Mouse (Mus musculus): ENCODE results near the gene Tspyl4. TPM values are rescaled to one million over a fixed set of nuclear protein-coding genes. Genes with fewer than 3 reads are reported as not detected.
"Not testable (repeated sequence)": the region's sequence is repeated elsewhere in the genome, so short reads cannot be mapped to it uniquely, and the experiment has no call there.

The Tspyl4 gene
- 8.2 and 10.6 TPM in 2 replicates for polyA plus RNA-seq (2012; ENCODE audit: insufficient read depth, insufficient read length, missing spikeins)

- no peak for TF ChIP-seq POLR2A (IDR thresholded peaks at IDR 0.05; ENCODE audit: borderline replicate concordance, low read depth, low read length)
- no peak for TF ChIP-seq CTCF (IDR thresholded peaks at IDR 0.05; ENCODE audit: low read depth, low read length)
- Histone ChIP-seq H3K27ac (ENCODE audit: insufficient read depth, low read depth, low read length) (no peak within 1 kb of the TSS), H3K4me3 (ENCODE audit: insufficient read depth, low read length) (peak within 1 kb of the TSS; percentile 68), H3K4me1 (ENCODE audit: control insufficient read depth, insufficient read depth, low read length) (peaks cover 17% of the 10 kb centered on the region)
These were observed at the start of gene Tspyl4 for GRCm38 (mm10) chr10:34297299-34297979. Gene Tspyl4 (plus strand): TSS chr10:34297442.

- Histone ChIP-seq H3K4me3 (ENCODE audit: insufficient read depth, low read length) (no peak overlapping the region), H3K4me1 (ENCODE audit: control insufficient read depth, insufficient read depth, low read length) (peaks cover 58% of the 10 kb centered on the region), H3K27ac (ENCODE audit: insufficient read depth, low read depth, low read length) (peak overlapping the region; percentile 48)
- TF ChIP-seq CTCF (IDR thresholded peaks at IDR 0.05; ENCODE audit: low read depth, low read length) (no peak), POLR2A (IDR thresholded peaks at IDR 0.05; ENCODE audit: borderline replicate concordance, low read depth, low read length) (no peak)
These were observed 49.5 kb upstream of the Tspyl4 start for GRCm38 (mm10) chr10:34247757-34248156.

GRCm38 (mm10) chr10:34249594-34249993 lies 47.6 kb upstream of the Tspyl4 start:
- peaks cover 49% of the 10 kb centered on the region for H3K4me1 ChIP-seq (ENCODE audit: control insufficient read depth, insufficient read depth, low read length)
- no peak overlapping the region for H3K4me3 ChIP-seq (ENCODE audit: insufficient read depth, low read length)
- TF ChIP-seq POLR2A (IDR thresholded peaks at IDR 0.05; ENCODE audit: borderline replicate concordance, low read depth, low read length) (no peak), CTCF (IDR thresholded peaks at IDR 0.05; ENCODE audit: low read depth, low read length) (no peak)
- H3K27ac ChIP-seq (ENCODE audit: insufficient read depth, low read depth, low read length), result peak overlapping the region; percentile 84; the same call in 1 of the 2 replicates

DNA sequence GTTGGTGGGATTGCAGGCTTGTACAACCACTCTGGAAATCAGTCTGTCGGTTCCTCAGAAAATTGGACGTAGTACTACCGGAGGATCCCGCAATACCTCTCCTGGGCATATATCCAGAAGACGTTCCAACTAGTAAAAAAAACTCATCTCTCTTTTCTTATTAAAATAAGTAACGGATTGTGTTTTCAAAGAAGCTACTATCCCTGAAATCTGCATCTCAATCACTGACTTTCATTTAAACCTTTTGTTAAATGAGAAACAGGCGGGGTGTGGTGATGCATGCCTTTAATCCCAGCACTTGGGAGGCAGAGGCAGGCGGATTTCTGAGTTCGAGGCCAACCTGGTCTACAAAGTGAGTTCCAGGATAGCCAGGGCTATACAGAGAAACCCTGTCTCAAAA lies 44.4 kb upstream of the Tspyl4 start:
- peaks cover 22% of the 10 kb centered on the region for H3K4me1 ChIP-seq (ENCODE audit: control insufficient read depth, insufficient read depth, low read length)
- H3K27ac ChIP-seq (ENCODE audit: insufficient read depth, low read depth, low read length); H3K4me3 ChIP-seq (ENCODE audit: insufficient read depth, low read length): not testable (repeated sequence)

- no peak overlapping the region for H3K4me3 ChIP-seq (ENCODE audit: insufficient read depth, low read length)
- H3K27ac ChIP-seq (ENCODE audit: insufficient read depth, low read depth, low read length), result no peak overlapping the region
- TF ChIP-seq CTCF (IDR thresholded peaks at IDR 0.05; ENCODE audit: low read depth, low read length), result no peak
- no peak for TF ChIP-seq POLR2A (IDR thresholded peaks at IDR 0.05; ENCODE audit: borderline replicate concordance, low read depth, low read length)
- H3K4me1 ChIP-seq (ENCODE audit: control insufficient read depth, insufficient read depth, low read length), result peaks cover 4% of the 10 kb centered on the region; the same call in 1 of the 2 replicates
These were observed 32.1 kb upstream of the Tspyl4 start for GRCm38 (mm10) chr10:34265106-34265505.

DNA sequence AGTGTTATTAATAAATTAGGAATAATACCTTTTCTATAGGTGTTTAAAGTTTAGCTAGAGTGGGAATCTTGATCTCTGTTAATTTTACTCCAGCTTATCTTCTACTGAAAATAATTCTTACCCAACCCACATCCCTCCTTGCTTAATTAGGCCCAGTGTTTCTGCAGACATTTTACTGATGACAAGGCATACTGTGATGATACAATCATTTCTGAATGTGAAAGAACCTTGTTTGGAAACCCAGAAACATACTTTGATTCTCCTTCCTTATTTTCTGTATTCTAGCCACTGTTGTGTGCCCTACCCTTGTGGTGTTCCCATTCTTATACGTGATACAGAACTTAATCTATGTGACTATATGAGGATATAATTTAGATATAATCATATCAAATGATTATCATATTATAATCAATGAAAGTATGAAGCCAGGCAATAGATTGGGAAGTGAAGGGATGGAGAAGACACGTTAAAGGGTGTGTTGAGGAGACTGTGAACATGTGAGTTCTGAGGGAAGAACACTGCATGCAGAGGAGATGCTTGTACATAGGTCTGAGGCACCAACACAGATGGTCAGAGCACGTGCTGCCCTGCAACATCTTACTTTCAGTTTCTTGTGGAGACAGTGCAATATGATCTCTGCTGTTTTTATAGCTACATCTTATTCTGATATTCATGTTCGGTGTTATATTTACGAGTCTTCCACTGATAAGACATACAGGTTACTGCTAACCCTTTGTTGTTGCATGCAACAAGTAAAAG lies 29.8 kb upstream of the Tspyl4 start:
- no peak for TF ChIP-seq POLR2A (IDR thresholded peaks at IDR 0.05; ENCODE audit: borderline replicate concordance, low read depth, low read length)
- TF ChIP-seq CTCF (IDR thresholded peaks at IDR 0.05; ENCODE audit: low read depth, low read length), result no peak
- Histone ChIP-seq H3K27ac (ENCODE audit: insufficient read depth, low read depth, low read length) (no peak overlapping the region), H3K4me1 (ENCODE audit: control insufficient read depth, insufficient read depth, low read length) (peaks cover 10% of the 10 kb centered on the region), H3K4me3 (ENCODE audit: insufficient read depth, low read length) (no peak overlapping the region)

GRCm38 (mm10) chr10:34271681-34272080 lies 25.6 kb upstream of the Tspyl4 start:
- peak overlapping the region; percentile 42 for H3K27ac ChIP-seq (ENCODE audit: insufficient read depth, low read depth, low read length)
- H3K4me1 ChIP-seq (ENCODE audit: control insufficient read depth, insufficient read depth, low read length), result peaks cover 13% of the 10 kb centered on the region
- H3K4me3 ChIP-seq (ENCODE audit: insufficient read depth, low read length), result no peak overlapping the region
- TF ChIP-seq CTCF (IDR thresholded peaks at IDR 0.05; ENCODE audit: low read depth, low read length) (no peak), POLR2A (IDR thresholded peaks at IDR 0.05; ENCODE audit: borderline replicate concordance, low read depth, low read length) (no peak)

- H3K4me3 ChIP-seq (ENCODE audit: insufficient read depth, low read length), result peak overlapping the region; percentile 37
- H3K4me1 ChIP-seq (ENCODE audit: control insufficient read depth, insufficient read depth, low read length), result peaks cover 11% of the 10 kb centered on the region
- H3K27ac ChIP-seq (ENCODE audit: insufficient read depth, low read depth, low read length), result peak overlapping the region; percentile 21; the same call in 1 of the 2 replicates
- no peak for TF ChIP-seq POLR2A (IDR thresholded peaks at IDR 0.05; ENCODE audit: borderline replicate concordance, low read depth, low read length)
- no peak for TF ChIP-seq CTCF (IDR thresholded peaks at IDR 0.05; ENCODE audit: low read depth, low read length)
These were observed 16.6 kb upstream of the Tspyl4 start for GRCm38 (mm10) chr10:34280591-34281175.

GRCm38 (mm10) chr10:34281211-34281961 lies 15.9 kb upstream of the Tspyl4 start:
- peak overlapping the region; percentile 76 for H3K27ac ChIP-seq (ENCODE audit: insufficient read depth, low read depth, low read length)
- no peak for TF ChIP-seq CTCF (IDR thresholded peaks at IDR 0.05; ENCODE audit: low read depth, low read length)
- TF ChIP-seq POLR2A (IDR thresholded peaks at IDR 0.05; ENCODE audit: borderline replicate concordance, low read depth, low read length), result no peak
- H3K4me3 ChIP-seq (ENCODE audit: insufficient read depth, low read length), result peak overlapping the region; percentile 91
- H3K4me1 ChIP-seq (ENCODE audit: control insufficient read depth, insufficient read depth, low read length), result peaks cover 11% of the 10 kb centered on the region
